Mouse (Mus musculus) midbrain, embryonic 14.5 days (tissue): ENCODE measurements at regions not wholly inside any gene's neighbourhood (a gene's known extent, or its start where the extent isn't known, plus 50 kb on each side); places are given as distances from the start of the nearest gene placed in this dataset.

Source experiments
- ATAC-seq: fragments of 200-750 bp; cut with Nextera tagmentation; 2 replicates; pipeline ENCODE4 v1.8.0; 2017; ENCODE audit warnings: moderate number of reproducible peaks, moderate library complexity; ENCODE audit not compliant: low FRiP score, low TSS enrichment
- DNase-seq: peaks from one replicate; pipeline ENCODE4 v3.0.0-alpha.2; 2015
- H3K27ac ChIP-seq: fragments of 300-500 bp; sonication (generic); replicated peaks from 2 replicates; pipeline ENCODE4 v1.5.1; 2014; ENCODE audit warnings: mild to moderate bottlenecking, low read depth, low read length, moderate library complexity
- H3K27me3 ChIP-seq: fragments of 300-500 bp; sonication (generic); 2 replicates; pipeline ENCODE4 v1.6.1; 2014; ENCODE audit warnings: low read length, control low read depth, mixed read lengths; ENCODE audit not compliant: control insufficient read depth, insufficient read depth
- H3K36me3 ChIP-seq: fragments of 300-500 bp; sonication (generic); 2 replicates; pipeline ENCODE4 v1.6.1; 2014; ENCODE audit warnings: low read length, control low read depth; ENCODE audit not compliant: control insufficient read depth, insufficient read depth
- H3K4me1 ChIP-seq: fragments of 300-500 bp; sonication (generic); 2 replicates; pipeline ENCODE4 v1.6.1; 2014; ENCODE audit warnings: mild to moderate bottlenecking, antibody characterized with exemption, low read length, control low read depth; ENCODE audit not compliant: control insufficient read depth, insufficient read depth
- H3K4me2 ChIP-seq: fragments of 300-500 bp; sonication (generic); 2 replicates; pipeline ENCODE4 v1.6.1; 2014; ENCODE audit warnings: mild to moderate bottlenecking, low read length, moderate library complexity
- H3K4me3 ChIP-seq: fragments of 300-500 bp; sonication (generic); replicated peaks from 2 replicates; pipeline ENCODE4 v1.5.1; 2014; ENCODE audit warnings: low read depth, low read length
- H3K9ac ChIP-seq: fragments of 300-500 bp; sonication (generic); replicated peaks from 2 replicates; pipeline ENCODE4 v1.6.1; 2014; ENCODE audit warnings: mild to moderate bottlenecking, low read length, moderate library complexity
- H3K9me3 ChIP-seq: fragments of 300-500 bp; sonication (generic); 2 replicates; pipeline ENCODE4 v1.6.1; 2016; ENCODE audit warnings: low read length, control low read depth, mixed read lengths; ENCODE audit not compliant: control insufficient read depth
- WGBS: fragments of 180-500 bp; shearing (Covaris S2); extraction: QIAGEN DNeasy Blood & Tissue Kit; methylation state at CpG from one replicate; pipeline ENCODE4 v1.1.7; 2014; 5-methylcytosine and 5-hydroxymethylcytosine counted together

DNA sequence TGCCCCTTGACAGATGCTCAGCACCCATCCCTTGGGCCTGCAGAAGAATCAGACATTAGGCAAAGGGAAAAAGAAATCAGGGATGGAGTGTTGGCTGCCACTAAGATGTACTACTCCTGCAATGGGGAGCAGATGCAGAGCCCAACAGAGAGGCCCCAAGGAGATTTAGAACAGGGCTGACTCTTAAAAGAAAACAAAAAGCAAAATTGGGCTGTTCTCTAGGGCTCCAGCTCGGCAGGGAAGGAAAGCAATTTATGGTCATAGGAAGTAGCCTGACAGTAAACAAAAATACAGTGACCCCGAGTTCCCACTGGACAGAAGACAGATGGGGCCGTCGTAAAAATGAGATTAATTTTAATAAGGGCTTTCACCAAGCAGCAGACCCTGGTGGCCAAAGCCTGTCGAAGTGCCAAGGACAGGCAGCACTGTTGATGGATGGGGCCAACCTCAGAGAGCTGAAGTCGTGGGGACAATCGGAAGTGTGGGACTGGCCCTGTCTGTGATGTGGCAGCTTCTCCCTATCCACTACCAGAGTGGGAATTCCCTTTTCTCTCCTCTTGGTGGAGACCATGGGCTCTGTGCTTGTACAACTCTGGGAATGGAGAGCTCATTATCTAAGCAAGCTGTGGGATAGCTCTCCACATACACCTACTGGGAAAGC lies 109.4 kb upstream of the Gm12830 start:
- no peak overlapping the region for H3K9ac ChIP-seq
- no peaks in the 10 kb centered on the region for H3K4me1 ChIP-seq
- no peak for ATAC-seq
- no peaks in the 10 kb centered on the region for H3K27me3 ChIP-seq
- H3K27ac ChIP-seq = no peak overlapping the region
- H3K4me2 ChIP-seq = no peak overlapping the region
- 59% methylated on average over 7 of the region's 7 CpGs for WGBS
- H3K4me3 ChIP-seq = no peak overlapping the region
- H3K36me3 ChIP-seq = no peaks in the 10 kb centered on the region
- no peak for DNase-seq
- H3K9me3 ChIP-seq = no peaks in the 10 kb centered on the region

DNA sequence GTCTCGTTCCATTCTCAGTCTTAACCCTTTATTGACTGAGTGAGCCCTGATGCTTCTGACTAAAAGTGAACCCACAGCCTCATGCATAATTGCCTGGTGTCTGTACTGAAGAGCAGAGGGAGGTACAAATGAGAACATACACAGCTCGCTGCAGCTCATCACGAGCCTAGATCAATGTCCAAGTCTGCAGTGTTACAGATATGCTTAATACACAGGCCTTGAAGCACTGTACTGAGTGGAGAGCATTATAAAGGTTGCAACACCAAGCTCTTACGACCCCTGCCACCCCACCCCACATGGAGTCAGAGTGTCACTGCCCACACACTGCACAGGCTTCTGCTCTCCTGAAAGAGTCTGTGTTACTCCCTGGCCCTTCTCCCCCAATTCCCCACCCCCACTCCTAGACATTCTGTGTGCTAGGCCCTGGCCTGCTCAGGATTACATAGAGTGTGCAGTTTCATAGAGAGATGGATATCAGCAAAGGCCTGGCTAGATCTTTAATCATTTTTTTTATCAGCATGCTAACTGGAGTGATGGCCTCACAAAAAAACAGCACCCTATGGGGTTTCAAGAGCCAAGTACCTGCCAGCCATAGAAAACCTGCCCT lies 108.5 kb upstream of the Gm12830 start:
- H3K27me3 ChIP-seq = no peaks in the 10 kb centered on the region
- no peak for DNase-seq
- WGBS = 77% methylated on average over 4 of the region's 4 CpGs
- no peak for ATAC-seq
- no peak overlapping the region for H3K4me3 ChIP-seq
- no peak overlapping the region for H3K4me2 ChIP-seq
- H3K27ac ChIP-seq = no peak overlapping the region
- H3K9me3 ChIP-seq = no peaks in the 10 kb centered on the region
- H3K4me1 ChIP-seq = no peaks in the 10 kb centered on the region
- no peaks in the 10 kb centered on the region for H3K36me3 ChIP-seq
- H3K9ac ChIP-seq = no peak overlapping the region

DNA sequence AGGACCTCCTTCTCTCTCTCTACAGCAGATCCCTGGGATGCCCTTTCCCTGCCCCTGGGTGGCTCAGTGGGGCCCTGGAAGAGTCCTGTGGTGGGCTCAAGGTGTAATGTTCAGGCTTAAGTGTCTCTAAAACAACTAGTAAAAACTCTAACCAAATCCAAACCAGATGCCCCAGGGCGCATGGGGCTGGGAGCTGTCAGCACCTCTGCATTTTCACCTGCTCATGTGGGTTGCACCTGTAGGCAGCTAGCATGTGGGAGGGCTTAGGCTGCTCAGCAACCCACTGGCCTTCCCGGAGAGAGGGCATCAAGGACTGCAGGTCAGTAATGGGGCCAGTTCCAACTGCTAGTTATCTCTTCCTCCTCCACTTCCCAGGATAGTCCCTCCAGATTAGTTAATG lies 104.8 kb upstream of the Gm12830 start:
- Histone ChIP-seq H3K27me3 (no peaks in the 10 kb centered on the region), H3K9ac (no peak overlapping the region), H3K4me2 (no peak overlapping the region), H3K4me1 (no peaks in the 10 kb centered on the region), H3K36me3 (no peaks in the 10 kb centered on the region), H3K27ac (no peak overlapping the region), H3K9me3 (no peaks in the 10 kb centered on the region), H3K4me3 (no peak overlapping the region)
- WGBS = 88% methylated on average over 2 of the region's 2 CpGs
- ATAC-seq (no peak), DNase-seq (no peak)

DNA sequence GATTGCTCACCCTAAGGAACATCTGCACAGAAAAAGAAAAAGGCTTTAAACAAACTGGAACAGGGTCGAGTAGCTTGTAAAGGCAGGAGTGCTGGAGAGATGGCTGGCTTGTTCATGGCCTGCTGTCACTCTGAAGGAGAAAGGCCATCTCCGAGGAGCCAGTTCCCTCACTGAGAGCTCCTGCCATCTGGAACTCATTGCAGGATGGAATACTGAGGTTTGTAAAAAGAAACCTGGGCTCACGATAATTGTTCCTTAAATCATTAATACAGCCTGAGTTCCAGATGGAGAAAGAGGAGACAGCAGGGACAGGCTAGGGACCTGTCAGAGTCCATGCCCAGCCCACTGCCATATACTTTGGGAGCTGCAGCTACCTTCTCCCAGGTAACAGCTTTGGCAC lies 100.8 kb upstream of the Gm12830 start:
- Histone ChIP-seq H3K4me3 (no peak overlapping the region), H3K9me3 (no peaks in the 10 kb centered on the region), H3K9ac (no peak overlapping the region), H3K4me2 (no peak overlapping the region), H3K4me1 (no peaks in the 10 kb centered on the region), H3K27me3 (no peaks in the 10 kb centered on the region), H3K27ac (no peak overlapping the region), H3K36me3 (no peaks in the 10 kb centered on the region)
- DNase-seq = no peak
- no peak for ATAC-seq
- 72% methylated on average over 3 of the region's 3 CpGs for WGBS

DNA sequence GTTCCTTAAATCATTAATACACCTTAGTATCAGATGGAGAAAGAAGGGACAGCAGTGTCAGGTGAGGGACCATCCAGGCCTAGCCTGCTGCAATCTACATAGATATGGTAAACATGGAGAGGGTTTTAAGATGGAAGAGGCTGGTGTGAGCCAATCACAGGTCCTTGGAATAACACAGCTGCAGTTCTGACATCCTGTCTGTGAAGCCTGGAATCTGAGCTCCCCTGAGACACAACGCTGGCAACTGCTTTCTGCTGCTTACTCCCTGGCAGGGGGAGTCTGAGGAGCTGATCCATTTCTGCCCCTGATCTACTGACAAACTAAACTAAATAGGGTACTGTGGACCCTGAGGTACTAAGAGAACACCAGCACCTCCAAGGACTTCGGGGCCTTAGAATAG lies 100.1 kb upstream of the Gm12830 start:
- Histone ChIP-seq H3K9me3 (no peaks in the 10 kb centered on the region), H3K36me3 (no peaks in the 10 kb centered on the region), H3K4me1 (no peaks in the 10 kb centered on the region), H3K9ac (no peak overlapping the region), H3K27ac (no peak overlapping the region), H3K4me3 (no peak overlapping the region), H3K4me2 (no peak overlapping the region), H3K27me3 (no peaks in the 10 kb centered on the region)
- ATAC-seq (no peak), DNase-seq (peak; percentile 26)
- WGBS = 67% methylated on average over 2 of the region's 2 CpGs

DNA sequence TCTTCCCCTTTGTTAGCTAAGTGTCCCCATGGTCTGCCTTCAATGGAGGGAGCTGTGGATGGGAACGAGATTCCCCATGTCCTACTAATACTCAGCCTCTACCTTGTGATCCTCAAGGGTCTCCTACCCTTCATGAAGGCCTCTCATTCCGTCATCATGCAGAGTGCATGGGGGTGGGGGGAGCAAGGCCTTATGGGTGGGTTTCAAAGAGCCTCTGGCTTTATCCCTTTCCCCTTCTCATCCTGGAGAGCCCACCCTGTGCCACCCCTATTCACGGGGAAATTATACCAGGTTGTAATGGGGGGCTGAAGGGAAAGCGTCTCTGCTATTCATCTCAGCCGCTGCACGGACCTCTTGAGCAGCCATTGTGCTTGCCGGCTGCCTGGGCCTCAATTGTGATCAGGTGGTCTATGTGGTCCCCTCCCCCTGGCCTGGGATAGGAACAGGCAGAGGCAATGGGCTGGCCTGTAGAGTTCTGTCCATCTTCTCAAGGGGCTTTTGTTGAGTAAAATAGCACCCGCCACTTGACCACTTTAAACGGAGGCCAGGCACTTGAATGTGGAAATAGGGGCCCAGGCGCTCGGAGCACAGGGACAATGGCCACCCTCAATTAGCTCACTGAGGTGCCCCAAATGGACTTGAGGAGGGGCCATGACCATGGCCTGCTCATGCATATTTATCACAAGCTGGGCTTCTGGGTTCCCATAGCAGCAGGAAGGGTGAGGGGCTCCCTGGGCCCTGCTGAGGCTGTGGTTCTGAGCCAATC lies 93.1 kb upstream of the Gm12830 start:
- 64% methylated on average over 11 of the region's 11 CpGs for WGBS
- Histone ChIP-seq H3K4me3 (no peak overlapping the region), H3K27me3 (no peaks in the 10 kb centered on the region), H3K9me3 (no peaks in the 10 kb centered on the region), H3K4me1 (no peaks in the 10 kb centered on the region), H3K36me3 (no peaks in the 10 kb centered on the region), H3K9ac (no peak overlapping the region), H3K4me2 (no peak overlapping the region), H3K27ac (no peak overlapping the region)
- peak; percentile 46; the same call in 1 of the 2 replicates for ATAC-seq
- peak; percentile 6 for DNase-seq

DNA sequence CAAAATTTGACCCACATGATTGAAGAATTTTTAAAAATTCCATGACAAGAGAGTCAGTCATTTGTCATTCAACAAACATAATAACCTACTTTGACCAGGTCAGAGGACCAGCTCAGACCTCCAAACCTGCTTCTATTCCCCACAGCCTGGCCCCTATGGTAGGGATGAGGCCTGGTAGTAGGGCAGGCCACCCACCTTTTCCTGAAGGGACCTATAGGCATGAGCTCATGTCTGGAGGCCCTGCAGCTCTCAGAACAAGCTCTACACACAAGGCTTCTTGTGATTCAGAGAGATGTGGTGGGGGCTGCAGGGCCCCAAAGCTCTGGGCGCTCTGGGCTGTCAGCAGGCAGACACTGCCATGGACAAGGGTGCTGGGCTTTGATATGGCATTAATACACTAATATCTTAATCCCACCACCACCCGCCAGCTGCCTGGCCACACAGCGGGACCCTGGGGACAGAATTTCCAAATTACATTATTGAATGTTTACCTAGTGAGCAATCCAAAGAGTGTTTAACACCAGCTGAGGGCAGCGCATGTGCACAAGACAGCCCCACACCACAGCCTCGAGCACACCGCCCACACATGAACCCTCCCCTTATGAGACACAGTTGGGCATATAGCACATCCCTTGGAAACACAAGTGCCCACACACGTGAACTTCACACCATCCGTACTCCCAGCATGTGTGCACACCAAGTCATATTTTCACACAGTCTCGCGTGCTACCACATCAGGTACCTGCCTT lies 88.1 kb upstream of the Gm12830 start:
- DNase-seq (no peak), ATAC-seq (no peak)
- no peaks in the 10 kb centered on the region for H3K27me3 ChIP-seq
- H3K4me3 ChIP-seq = no peak overlapping the region
- H3K9me3 ChIP-seq = no peaks in the 10 kb centered on the region
- no peaks in the 10 kb centered on the region for H3K4me1 ChIP-seq
- no peaks in the 10 kb centered on the region for H3K36me3 ChIP-seq
- WGBS = 76% methylated on average over 10 of the region's 10 CpGs
- no peak overlapping the region for H3K27ac ChIP-seq
- no peak overlapping the region for H3K4me2 ChIP-seq
- H3K9ac ChIP-seq = no peak overlapping the region

DNA sequence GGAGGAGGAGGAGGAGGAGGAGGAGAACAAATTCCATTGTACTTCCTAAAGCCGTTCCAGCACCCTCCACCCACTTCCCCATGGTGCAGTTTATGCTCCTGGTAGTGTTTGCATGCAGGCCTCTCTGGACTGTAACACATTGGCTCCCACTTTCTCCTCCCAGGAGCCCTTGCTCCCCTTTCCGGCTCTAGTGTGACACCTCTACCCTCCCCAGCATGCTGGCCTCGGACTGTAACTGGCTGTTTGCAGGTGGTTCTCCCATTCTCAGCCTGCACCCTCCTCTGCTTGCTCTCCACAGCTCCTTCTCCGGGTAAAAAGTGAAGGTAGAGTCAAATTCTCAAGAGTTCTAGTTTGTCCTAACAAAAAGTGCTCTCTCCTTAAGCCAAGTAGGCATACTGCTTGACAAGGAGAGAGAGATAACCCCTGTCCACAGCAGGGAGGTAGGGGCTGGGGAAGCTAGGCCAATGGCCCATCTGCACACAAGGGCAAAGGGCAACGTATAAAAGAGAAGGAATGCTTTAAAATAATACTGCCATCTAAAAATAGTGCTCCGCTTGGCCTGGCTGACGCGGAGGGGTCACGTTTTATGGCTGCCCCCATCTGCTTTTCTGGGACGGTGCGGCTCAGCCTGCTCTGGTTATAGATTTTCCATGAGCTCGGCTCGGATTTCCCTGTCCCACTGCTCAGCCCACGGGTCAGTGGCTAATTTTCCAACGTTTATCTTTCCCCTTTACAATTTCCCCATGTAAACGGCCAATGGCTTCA lies 82.4 kb upstream of the Gm12830 start:
- H3K9me3 ChIP-seq = no peaks in the 10 kb centered on the region
- no peak for ATAC-seq
- H3K36me3 ChIP-seq = no peaks in the 10 kb centered on the region
- no peak overlapping the region for H3K4me3 ChIP-seq
- 68% methylated on average over 16 of the region's 16 CpGs for WGBS
- DNase-seq = no peak
- H3K4me1 ChIP-seq = no peaks in the 10 kb centered on the region
- no peak overlapping the region for H3K4me2 ChIP-seq
- H3K27me3 ChIP-seq = no peaks in the 10 kb centered on the region
- no peak overlapping the region for H3K27ac ChIP-seq
- no peak overlapping the region for H3K9ac ChIP-seq
